Mouse (Mus musculus) liver, postnatal 0 days (tissue): ENCODE results near the gene Tbc1d22a. TPM values are rescaled to one million over a fixed set of nuclear protein-coding genes. Genes with fewer than 3 reads are reported as not detected.

Experiments
- ATAC-seq: fragments of 200-750 bp; cut with Nextera tagmentation; 2 replicates; pipeline ENCODE4 v1.8.0; 2017; ENCODE audit warnings: mild to moderate bottlenecking, moderate library complexity
- DNase-seq: peaks from one replicate; pipeline ENCODE4 v3.0.0-alpha.2; 2016
- H3K27ac ChIP-seq: fragments of 300-500 bp; sonication (generic); 2 replicates; pipeline ENCODE4 v1.5.1; 2014; ENCODE audit warnings: antibody characterized with exemption, moderate library complexity, mild to moderate bottlenecking, low read depth
- H3K27me3 ChIP-seq: fragments of 300-500 bp; sonication (generic); 2 replicates; pipeline ENCODE4 v1.6.1; 2014; ENCODE audit warnings: low read length, control low read depth, mixed read lengths; ENCODE audit not compliant: insufficient read depth
- H3K36me3 ChIP-seq: fragments of 300-500 bp; sonication (generic); replicated peaks from 2 replicates; pipeline ENCODE4 v1.6.1; 2014; ENCODE audit warnings: mild to moderate bottlenecking, control low read depth, low read length, moderate library complexity, mixed read lengths; ENCODE audit not compliant: insufficient read depth
- H3K4me1 ChIP-seq: fragments of 300-500 bp; sonication (generic); 2 replicates; pipeline ENCODE4 v1.6.1; 2014; ENCODE audit warnings: antibody characterized with exemption, mild to moderate bottlenecking, control low read depth; ENCODE audit not compliant: insufficient read depth
- H3K4me2 ChIP-seq: fragments of 300-500 bp; sonication (generic); 2 replicates; pipeline ENCODE4 v1.6.1; 2014; ENCODE audit warnings: low read depth, mild to moderate bottlenecking, low read length, moderate library complexity, mixed read lengths
- H3K4me3 ChIP-seq: fragments of 300-500 bp; sonication (generic); 2 replicates; pipeline ENCODE4 v1.5.1; 2014; ENCODE audit warnings: low read depth, low read length
- H3K9ac ChIP-seq: fragments of 300-500 bp; sonication (generic); replicated peaks from 2 replicates; pipeline ENCODE4 v1.6.1; 2014; ENCODE audit warnings: mild to moderate bottlenecking, moderate library complexity
- H3K9me3 ChIP-seq: fragments of 300-500 bp; sonication (generic); 2 replicates; pipeline ENCODE4 v1.6.1; 2016; ENCODE audit warnings: mild to moderate bottlenecking, control low read depth, low read length, mixed read lengths
- CTCF ChIP-seq: sonication (generic); IDR thresholded peaks from 2 replicates; pipeline ENCODE4 v1.5.1; 2016; ENCODE audit warnings: antibody characterized with exemption, low read depth
- EP300 ChIP-seq: IDR thresholded peaks from 2 replicates; pipeline ENCODE4 v1.6.1; 2016; ENCODE audit warnings: antibody characterized with exemption, low read depth, mild to moderate bottlenecking
- whole genome bisulfite sequencing: fragments of 180-500 bp; shearing (Covaris S2); extraction: QIAGEN DNeasy Blood & Tissue Kit; methylation state at CpG from one replicate; pipeline ENCODE4 v1.1.7; 2014; ENCODE audit not compliant: insufficient replicate concordance; 5-methylcytosine and 5-hydroxymethylcytosine counted together
- polyA plus RNA-seq: library from polyadenylated mRNA; unstranded; fragments of >200 nt; fragmentation: Nextera tagmentation; extraction: Ambion mirVana; gene quantifications from 2 replicates; pipeline ENCODE4 v1.2.1, GENCODE M21; 2015

Gene Tbc1d22a
- polyA plus RNA-seq, 1 experiment from 2014 or later: 6.4 TPM

- ATAC-seq (peak; percentile 24; the same call in 1 of the 2 replicates), DNase-seq (no peak)
- 45% methylated on average over 7 of the region's 7 CpGs for WGBS
- TF ChIP-seq CTCF: no peak
- no peak for TF ChIP-seq EP300
- Histone ChIP-seq H3K4me1 (peaks cover 16% of the 10 kb centered on the region), H3K4me3 (no peak overlapping the region), H3K4me2 (no peak overlapping the region), H3K9me3 (no peaks in the 10 kb centered on the region), H3K36me3 (peaks cover 8% of the 10 kb centered on the region), H3K27ac (peak overlapping the region; percentile 79), H3K27me3 (no peaks in the 10 kb centered on the region), H3K9ac (no peak overlapping the region)
These were observed 45.8 kb upstream of the Tbc1d22a start for GRCm38 (mm10) chr15:86168505-86168867.

DNA sequence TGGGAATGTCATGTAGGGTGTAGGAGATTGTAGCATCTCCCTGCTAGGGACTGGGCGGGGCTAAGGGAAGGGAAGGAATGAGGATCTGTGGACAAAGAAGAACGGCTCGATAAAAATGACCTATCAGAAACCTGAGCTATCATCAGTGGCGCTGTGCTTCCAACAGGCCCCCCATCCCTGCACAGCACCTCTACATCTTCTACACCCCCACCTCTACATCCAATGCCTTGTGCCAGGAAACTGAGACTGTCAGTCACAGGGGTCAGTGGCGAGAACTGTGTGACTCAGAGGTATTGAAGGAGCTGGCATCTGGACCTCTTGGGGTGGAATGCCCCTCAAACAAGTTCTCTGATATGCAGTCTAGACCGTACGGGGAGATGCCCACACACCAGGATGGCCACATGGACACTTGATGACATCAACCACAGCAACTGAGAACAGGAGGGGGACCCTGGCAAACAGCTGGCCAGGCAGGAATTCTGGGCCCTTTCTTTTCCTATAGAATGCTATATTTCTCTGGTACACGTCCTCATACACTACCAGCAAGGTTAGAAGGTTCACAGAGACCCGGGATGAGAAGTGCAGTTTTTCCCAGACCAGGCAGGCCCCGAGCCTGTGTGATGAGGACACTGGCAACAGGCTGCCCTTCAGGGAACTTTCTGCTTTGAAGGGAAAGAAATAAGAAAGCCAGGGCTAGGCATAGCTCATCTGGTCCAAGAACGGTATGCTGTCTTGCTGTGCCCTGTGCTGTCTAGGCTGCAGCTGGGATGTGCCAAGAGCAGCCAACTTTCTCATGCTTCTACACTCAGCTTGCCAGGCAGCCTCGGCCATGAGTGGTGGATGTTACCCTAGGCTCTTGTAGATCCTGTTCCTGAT lies 45.1 kb upstream of the Tbc1d22a start:
- no peaks in the 10 kb centered on the region for H3K27me3 ChIP-seq
- peaks cover 2% of the 10 kb centered on the region; the same call in 1 of the 2 replicates for H3K36me3 ChIP-seq
- peak overlapping the region; percentile 79 for H3K27ac ChIP-seq
- 75% methylated on average over 12 of the region's 12 CpGs for WGBS
- no peak overlapping the region for H3K4me2 ChIP-seq
- H3K4me1 ChIP-seq: peaks cover 23% of the 10 kb centered on the region
- H3K9ac ChIP-seq: no peak overlapping the region
- DNase-seq (no peak), ATAC-seq (no peak)
- no peaks in the 10 kb centered on the region for H3K9me3 ChIP-seq
- TF ChIP-seq CTCF: no peak
- no peak for TF ChIP-seq EP300
- H3K4me3 ChIP-seq: no peak overlapping the region

DNA sequence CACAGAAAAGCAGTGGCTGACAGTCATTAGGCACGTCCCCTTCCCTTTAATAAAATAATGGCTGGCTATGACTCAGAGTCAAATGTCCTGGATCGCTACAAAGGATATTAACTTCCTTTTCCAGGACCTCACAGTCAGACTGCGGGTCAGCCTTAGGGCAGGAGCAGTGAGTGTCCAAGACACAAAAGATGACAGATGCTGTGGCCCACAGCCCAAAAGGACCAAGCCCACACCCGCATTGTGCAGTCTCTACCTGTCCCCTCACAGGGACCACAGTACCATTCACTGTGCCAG lies 44.5 kb upstream of the Tbc1d22a start:
- Histone ChIP-seq H3K4me3 (no peak overlapping the region), H3K9ac (no peak overlapping the region), H3K4me2 (no peak overlapping the region), H3K36me3 (peaks cover 1% of the 10 kb centered on the region; the same call in 1 of the 2 replicates), H3K9me3 (no peaks in the 10 kb centered on the region), H3K27ac (peak overlapping the region; percentile 79), H3K4me1 (peaks cover 28% of the 10 kb centered on the region), H3K27me3 (no peaks in the 10 kb centered on the region)
- peak; percentile 54; the same call in 1 of the 2 replicates for ATAC-seq
- no peak for DNase-seq
- no peak for TF ChIP-seq CTCF
- TF ChIP-seq EP300: no peak
- 71% methylated on average over 4 of the region's 4 CpGs for WGBS

DNA sequence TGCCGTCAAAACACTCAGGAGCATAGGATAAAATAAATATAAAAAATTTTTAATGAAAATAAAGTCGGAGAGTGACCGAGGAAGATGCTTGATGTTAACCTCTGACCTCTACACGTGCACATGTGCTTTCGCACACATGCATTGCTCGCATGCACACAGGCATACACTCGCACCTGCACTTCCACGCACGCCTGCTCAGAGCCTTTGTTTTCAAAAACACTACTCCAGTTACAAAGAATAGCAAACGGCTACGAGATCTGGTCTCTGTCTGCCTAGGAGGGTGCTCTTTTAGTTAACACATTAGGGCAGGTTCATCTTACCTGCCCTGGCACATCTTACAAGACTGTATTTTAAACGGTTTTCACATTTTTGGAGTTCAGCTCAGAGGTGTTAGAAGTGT lies 42.9 kb upstream of the Tbc1d22a start:
- no peak overlapping the region for H3K9ac ChIP-seq
- no peaks in the 10 kb centered on the region for H3K36me3 ChIP-seq
- no peak overlapping the region for H3K27ac ChIP-seq
- no peaks in the 10 kb centered on the region for H3K27me3 ChIP-seq
- no peak for DNase-seq
- no peak overlapping the region for H3K4me3 ChIP-seq
- TF ChIP-seq CTCF (no peak), EP300 (no peak)
- ATAC-seq: no peak
- H3K4me2 ChIP-seq: no peak overlapping the region
- no peaks in the 10 kb centered on the region for H3K9me3 ChIP-seq
- WGBS: 73% methylated on average over 12 of the region's 12 CpGs
- H3K4me1 ChIP-seq: peaks cover 33% of the 10 kb centered on the region

- Histone ChIP-seq H3K4me1 (peaks cover 39% of the 10 kb centered on the region), H3K9ac (no peak overlapping the region), H3K36me3 (no peaks in the 10 kb centered on the region), H3K9me3 (no peaks in the 10 kb centered on the region), H3K4me2 (no peak overlapping the region), H3K4me3 (no peak overlapping the region), H3K27me3 (no peaks in the 10 kb centered on the region), H3K27ac (no peak overlapping the region)
- TF ChIP-seq CTCF (no peak), EP300 (no peak)
- WGBS: 47% methylated on average over 3 of the region's 3 CpGs
- DNase-seq (no peak), ATAC-seq (no peak)
These were observed 42.1 kb upstream of the Tbc1d22a start for GRCm38 (mm10) chr15:86172124-86172523.

DNA sequence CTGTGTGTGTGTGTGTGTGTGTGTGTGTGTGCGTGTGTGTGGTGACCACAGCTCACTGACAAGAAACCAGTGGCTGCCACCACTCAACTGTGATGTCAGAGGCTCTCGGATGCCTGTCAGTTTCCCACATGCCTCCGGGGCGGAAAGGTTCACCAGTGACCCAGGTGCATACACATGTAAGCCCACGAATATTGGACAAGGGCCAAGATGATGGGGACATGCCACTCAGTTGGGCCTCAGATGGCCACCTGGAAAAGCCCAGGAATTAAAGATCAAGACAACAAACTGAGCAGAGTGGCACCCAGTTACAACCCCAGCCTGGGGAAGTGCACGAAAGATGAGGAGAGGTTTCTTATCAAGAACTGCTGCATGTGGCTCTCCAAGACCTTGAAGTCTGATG lies 41.7 kb upstream of the Tbc1d22a start:
- Histone ChIP-seq H3K9me3 (no peaks in the 10 kb centered on the region), H3K27me3 (no peaks in the 10 kb centered on the region), H3K27ac (peak overlapping the region; percentile 44; the same call in 1 of the 2 replicates), H3K4me3 (no peak overlapping the region), H3K4me1 (peaks cover 39% of the 10 kb centered on the region), H3K4me2 (no peak overlapping the region), H3K36me3 (no peaks in the 10 kb centered on the region), H3K9ac (no peak overlapping the region)
- no peak for DNase-seq
- ATAC-seq: no peak
- TF ChIP-seq EP300 (no peak), CTCF (no peak)
- 65% methylated on average over 6 of the region's 6 CpGs for WGBS
